Mouse (Mus musculus) ovary, postnatal 14 days (tissue): Measurements from ENCODE around the gene Atxn1.
A peak's percentile ranks its signal among the peaks of the same experiment; 100 is the strongest.

Experiments
- DNase-seq: peaks from one replicate; pipeline ENCODE4 v3.0.0; 2022; ENCODE audit warnings: low spot score

The Atxn1 gene

DNA sequence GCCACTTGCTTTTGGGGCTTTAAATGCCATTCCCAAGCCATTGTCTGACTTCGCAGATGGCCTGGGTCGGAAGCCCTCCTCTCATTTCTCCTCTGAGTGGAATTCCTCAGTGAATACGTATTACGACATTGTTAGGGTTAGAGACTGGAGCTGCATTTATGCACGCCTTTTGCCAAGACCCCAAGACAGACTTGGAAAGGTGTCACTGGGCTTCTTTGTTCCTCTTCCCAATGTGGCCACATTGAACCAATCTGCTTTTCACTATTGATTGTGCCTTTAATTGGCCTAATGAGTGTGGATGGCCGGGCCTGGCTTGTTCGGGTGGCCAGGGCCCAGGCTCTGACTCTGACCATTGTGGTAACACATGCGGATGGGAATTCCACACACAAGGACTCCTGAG is 336.5 kb downstream of the Atxn1 start:
- no peak for DNase-seq

DNA sequence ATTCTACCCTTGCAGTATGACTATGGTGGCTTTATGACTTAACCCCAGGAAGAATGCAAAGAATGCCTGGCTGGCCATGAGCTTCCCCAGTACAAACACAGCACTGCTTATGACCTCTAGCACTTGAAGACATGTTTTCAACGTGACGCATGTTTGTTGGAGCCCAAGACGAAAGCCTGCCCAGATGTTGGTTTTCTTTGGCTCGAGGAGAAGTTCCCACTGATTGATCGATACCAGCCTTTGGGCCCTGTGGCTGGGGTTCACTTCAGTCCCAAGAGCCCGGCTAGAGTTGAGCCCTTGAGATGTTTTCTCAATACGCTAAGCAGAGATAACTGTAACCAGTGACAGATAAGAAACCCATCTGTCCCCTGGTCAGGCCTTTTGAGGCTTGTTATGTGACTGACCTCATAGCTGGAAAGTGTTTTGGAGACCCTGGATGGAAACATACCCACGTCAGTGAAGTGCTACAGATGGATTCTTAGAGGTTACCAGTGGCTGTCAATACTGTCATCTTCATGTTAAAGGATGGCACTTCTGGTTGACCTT is 337.5 kb downstream of the Atxn1 start:
- no peak for DNase-seq

DNA sequence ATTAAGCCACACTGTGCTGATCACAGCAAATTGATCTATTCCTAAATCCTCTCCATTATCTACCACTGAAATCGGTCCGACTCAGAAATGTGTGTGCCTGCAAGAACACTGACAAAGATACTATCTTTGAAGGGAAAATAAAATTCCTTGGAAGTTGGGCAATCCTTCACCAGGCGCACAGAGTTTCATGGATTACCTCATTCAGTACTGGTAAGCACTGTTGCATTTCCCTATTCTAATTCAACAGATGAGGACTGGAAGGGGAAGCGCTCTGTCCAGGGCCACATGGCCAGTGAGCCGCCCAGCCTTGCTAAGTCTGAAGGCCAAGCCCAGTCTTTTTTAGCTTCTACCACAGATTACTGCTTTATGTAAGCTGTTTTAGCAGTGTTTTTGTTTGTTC is 339.1 kb downstream of the Atxn1 start:
- no peak for DNase-seq

DNA sequence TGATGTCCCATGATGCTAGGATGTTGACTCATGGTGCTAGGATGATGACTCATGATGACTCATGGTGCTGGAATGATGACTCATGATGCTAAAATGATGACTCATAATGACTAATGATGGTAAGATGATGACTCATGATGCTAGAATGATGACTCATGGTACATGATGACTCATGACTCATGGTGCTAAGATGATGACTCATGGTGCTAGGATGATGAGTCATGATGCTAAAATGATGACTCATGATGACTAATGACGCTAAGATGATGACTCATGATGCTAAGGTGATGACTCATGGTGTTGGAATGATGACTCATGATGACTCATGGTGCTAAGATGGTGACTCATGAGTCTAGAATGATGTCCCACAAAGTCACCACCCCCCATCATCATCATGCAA is 341.0 kb downstream of the Atxn1 start:
- DNase-seq = no peak

DNA sequence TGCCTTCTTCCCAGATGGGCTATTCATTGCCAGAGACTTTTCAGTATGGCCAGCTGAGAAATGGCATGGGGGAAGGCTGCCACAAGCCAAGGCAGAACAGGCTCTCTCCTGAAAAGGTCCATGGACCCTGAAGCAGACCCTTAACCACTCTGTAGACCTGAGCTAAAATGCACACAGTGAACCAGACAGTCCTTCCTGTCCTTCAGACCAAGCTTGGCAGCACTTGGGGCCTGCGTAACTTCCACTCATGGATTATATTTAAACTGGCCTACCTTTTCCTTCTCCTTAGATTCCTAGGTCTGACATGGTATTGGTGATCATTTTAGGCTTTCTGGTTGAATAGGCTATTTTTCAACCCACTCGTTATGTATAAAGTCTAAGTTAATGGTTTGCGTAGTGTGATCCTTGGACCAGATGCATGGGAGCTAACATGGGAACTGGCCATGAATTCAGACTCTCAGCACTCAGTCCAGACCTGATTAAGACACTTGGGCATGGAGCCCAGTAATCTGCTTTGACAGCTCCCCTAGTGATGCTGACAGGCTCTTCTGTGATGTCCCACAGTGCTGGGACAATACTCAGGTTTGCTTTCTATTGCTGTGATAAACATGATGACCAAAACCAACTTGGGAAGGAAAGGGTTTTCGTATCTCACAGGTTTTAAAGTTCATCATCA is 341.8 kb downstream of the Atxn1 start:
- no peak for DNase-seq

DNA sequence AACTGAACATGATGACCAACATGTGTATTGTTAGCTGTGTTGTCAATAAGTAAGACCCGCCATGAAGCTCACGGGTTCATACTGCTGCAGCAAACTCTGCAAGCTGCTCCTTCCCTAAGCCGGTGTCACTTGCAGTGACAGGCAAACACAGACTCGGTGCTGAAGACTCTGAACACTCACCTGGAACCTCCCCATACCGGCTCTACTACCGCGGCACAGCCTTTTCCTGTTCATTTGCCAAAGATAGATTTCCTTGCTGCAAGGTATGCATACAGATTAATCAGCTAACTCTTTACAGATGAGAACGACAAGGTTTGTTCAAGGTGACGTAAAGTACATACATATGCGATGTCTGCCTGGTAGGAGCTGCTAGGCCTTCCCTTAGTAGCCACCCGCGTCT is 344.1 kb downstream of the Atxn1 start:
- no peak for DNase-seq

DNA sequence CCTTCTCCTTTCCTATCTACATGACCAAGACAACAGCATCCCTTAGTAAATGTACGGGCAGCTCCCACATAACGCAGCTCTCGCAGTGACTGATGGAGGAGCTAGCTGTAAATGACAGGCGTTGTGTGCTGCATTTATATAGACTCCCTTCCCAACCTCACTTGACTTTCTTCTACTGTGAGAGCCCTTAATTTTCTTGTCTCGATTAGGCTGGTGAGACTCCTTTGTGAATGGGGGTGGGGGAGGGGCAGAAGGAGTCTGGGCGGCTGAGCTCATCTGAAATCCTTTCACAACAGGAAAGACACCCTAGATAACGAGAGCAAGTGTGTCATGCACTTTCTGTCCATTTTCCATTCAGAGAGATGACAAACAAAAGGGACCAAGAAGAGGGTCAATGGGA is 344.5 kb downstream of the Atxn1 start:
- no peak for DNase-seq

DNA sequence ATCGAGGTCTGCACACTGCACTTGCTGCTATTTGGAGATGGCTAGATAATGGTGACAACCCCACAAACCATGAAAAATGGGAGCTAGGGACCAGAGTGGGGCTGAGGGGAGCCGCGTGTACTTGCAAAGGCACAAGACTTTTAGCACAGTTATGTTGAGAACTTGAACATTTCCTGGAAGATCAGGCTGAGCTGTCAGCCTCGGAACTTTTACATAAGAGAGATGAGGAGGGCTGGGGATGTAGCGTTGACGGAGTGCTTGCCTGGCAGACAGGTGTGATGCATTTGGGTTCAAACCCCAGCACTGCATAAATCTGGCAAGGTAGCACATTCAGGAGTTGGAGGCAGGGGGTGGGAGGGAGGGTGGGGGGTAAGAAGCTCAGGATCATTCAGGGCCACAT is 346.8 kb downstream of the Atxn1 start:
- DNase-seq = no peak

DNA sequence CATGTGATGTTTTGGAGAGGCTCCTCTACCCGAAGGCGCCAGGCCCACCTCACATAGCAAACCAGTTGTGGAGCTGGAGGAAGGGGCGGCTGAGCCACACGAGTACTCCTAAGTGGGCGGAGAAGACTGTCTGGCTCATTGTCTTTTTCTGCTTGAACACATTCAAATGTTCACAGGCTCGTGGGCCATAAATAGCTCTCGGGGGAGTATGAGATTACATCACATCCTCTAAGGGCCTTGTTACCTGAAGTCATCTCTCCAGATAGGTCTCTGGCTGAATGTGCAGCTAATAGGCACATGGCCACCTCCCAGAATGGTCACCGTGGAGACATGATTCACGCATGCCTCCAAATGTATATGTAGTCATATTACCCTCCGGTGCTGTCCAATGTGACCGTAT is 350.0 kb downstream of the Atxn1 start:
- DNase-seq = no peak

DNA sequence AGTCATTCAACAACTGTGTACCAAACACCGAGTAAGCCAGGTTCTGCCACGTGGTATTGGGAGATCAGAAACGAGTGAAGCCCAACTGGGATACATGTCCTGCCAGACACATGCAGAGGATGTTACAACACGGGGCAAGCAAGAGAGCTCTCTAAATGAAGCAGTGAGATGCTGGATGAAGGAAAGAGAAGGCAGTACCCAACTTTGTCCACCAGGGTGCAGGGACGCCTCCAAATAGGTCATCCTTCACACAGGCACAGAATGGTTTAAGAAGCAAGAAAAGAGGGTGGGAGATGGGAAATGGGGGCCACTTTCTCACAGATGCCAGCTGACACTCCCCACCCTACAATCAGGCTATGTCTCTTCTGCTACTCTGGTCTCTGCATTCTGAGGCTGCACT is 351.5 kb downstream of the Atxn1 start:
- DNase-seq = peak; percentile 41

DNA sequence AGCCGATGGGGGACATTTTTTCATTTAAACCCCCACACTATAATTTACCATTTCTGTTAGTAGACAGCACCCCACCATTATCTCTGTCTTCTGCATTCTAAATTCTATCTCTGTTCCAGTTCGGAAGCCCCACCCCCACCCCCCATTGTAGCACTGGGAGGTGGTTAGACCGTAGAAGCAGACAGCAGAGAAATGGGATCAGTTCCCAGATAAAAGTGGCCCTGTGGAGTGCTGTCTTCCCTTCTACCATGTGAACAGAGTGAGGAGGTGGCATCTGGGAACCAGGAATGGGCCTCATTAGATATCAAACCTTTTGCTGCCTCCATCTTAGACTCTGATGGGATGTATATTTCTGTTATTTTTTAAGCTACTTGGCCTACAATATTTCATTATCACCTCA is 353.3 kb downstream of the Atxn1 start:
- no peak for DNase-seq

DNA sequence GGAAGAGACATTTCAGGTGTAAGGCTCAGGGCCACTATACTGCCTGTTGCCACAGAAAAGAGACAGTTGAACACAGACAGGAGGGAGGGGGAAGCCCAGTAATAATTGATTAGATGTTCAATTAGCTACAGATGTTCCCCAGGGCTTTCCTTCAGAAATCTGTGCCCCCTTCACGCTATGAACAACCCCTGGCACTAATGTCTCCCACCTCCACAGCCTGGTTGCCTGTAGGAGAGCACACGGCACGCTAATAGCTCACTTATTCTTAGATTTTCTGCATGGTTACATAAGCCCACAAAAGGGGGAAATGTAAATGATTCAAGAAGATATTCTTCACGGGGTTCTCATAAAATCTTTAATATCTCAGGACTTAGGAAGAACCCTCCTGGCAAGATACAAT is 355.3 kb downstream of the Atxn1 start:
- DNase-seq = no peak

DNA sequence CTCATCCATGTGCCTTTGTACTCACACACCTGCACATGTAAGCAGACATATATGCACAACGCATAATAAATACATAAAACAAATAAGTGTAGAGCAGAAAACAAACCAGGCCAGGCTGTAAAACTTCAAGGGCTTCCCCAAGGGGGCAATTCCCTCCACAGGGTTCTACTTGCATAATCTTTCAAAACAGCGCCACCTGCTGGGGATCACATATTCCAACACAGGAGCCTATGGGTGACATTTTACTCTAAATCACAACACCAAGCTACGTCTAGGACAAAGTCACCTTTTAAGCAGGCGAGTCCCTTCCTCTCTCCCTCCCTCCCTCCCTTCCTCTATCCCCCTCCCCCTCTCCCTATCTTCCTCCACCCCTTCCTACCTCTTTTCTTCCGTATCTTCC is 356.2 kb downstream of the Atxn1 start:
- no peak for DNase-seq

DNA sequence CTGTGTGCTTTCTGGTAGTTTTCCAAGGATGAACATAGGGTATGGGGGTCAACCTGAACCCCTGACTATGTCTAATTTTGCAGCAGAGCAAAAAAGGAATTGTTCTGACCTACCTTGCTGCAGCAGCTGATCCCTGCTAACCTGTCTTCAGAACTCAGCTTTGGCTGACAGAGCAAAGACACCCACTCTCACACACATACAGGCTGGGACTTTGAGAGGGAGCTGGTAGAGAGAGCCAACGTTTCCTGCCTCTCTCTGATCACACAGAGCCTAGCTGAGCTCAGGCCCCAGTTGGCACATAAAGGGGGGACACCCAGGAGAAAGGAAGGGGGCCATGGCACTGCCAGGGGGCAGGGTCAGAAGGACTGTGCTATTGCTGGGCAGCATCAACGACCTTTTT is 356.9 kb downstream of the Atxn1 start:
- no peak for DNase-seq

DNA sequence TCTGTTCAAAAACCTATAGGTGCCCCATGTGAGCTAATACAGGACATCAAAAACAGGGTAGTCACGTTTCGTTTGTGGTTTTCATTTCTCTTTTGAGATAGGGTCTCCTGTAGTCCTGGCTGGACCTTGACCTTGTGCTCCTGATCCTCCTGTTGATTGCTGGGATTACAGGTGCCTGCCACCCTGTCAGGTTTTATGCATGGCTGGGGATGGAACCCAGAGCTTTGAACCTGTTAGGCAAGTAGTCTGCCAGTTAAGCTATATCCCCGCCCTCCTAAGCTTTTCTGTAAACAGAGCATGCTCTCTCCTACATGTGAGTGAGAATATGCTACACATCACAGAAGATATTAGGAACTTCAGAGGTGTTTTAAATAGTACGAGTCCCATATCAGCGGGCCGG is 361.2 kb downstream of the Atxn1 start:
- DNase-seq = no peak

DNA sequence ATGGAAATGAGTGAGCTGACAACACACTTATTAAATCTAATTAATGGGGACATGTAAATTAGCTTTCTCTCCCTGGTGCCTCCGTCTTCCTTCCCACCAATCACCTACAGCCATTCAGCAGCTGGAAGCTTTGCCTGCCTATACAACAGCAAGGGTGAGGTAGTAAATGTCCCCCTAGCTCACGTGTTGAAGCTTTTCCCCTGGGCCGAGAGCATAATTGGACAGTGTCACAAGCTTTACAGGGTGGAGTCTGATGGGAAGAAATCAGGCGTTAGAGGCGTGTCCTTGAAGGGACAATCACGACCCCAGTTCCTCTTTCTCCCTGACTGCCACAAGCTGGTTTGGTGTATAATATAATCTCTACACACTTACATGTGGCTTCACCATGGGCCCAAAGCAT is 364.4 kb downstream of the Atxn1 start:
- no peak for DNase-seq

DNA sequence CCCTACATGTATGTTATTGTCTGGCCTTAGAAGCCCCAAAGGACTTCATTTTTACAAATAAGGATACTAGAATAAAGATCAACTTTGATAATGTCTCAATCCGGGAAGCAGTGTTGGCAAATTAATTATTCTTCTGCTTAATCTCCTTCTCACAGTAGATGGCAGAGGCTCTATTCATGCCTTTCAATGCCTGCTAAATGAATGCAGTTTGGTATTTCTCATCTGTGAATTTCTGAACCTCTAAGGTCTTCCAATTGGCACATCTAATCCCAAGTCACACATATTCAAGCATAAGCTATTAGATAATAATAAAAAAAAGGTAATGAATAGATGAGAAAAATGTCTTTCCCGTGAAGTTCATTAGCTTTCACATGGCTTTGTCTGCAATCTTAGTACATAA is 365.0 kb downstream of the Atxn1 start:
- no peak for DNase-seq

DNA sequence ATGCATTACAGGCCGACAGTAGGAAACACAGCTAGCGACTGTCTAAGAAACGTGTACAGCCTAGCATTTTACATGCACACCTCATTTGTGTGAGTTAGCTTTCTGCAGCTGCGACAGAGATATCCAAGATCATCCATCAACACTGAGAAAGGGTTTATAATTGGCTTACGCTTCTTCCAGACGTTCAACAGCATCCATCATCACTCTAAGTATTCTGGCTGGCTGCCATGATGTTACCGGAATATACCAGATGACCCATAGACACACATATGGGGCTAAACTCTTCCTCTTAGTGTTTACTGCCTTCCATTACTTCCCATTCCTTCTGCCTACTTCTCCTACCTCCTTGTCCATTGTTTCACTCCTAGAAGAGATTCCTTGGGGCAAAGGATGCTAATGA is 369.4 kb downstream of the Atxn1 start:
- DNase-seq = no peak

DNA sequence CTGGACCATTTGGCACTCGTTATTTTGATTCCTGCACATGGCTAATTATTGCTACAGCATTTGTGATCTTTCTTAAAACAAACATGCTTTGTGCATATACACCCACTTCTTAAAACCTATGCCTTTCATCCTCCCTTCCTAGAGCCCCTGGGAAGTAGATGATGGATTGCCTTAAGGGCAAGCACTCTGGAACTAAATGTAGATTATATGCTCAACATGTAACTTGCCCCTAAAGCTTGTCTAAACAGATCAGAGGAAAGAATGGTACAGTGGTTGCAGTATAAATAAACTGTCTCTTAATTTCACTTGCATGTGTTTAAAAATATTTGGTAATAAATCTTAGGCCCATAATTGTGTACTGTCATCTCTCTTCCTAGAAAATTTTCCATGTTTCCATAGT is 370.9 kb downstream of the Atxn1 start:
- DNase-seq = no peak

DNA sequence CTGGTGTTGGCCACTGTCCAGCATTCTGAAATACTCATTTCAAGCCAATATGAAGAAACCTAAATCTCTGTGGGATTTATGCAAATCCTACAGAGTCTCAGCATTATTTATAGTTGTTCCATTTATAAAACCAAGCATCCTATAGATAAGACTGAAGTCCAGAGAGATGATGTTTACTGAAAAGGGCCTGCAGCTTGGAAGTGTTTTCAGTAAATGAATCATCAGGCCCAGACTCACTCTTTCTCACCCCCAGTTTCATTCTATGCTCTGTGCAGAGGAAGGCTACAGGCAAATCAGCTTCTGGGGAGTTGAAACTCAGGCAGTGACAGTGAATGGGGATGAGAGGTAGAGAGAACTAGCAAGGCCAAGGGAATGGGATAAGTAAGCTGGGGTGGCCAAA is 373.9 kb downstream of the Atxn1 start:
- DNase-seq = no peak

DNA sequence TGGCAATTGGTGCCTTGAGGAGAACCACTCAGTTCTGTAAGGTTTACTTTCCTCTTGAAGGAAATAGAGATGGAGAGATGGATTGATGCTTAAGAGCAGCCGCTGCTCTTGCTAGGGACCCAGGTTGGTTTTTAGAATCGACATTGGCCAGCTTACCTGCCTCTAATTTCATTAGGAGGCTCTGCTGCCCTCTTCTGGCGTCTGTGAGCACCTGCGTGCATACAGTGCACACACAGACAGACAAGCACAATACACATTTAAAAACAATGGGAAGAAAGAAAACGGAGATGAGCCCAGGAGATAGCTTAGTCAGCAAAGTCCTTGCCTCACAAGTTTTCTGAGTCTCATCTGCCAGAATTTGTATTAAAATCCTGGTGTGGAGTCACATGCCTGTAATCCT is 381.7 kb downstream of the Atxn1 start:
- no peak for DNase-seq

DNA sequence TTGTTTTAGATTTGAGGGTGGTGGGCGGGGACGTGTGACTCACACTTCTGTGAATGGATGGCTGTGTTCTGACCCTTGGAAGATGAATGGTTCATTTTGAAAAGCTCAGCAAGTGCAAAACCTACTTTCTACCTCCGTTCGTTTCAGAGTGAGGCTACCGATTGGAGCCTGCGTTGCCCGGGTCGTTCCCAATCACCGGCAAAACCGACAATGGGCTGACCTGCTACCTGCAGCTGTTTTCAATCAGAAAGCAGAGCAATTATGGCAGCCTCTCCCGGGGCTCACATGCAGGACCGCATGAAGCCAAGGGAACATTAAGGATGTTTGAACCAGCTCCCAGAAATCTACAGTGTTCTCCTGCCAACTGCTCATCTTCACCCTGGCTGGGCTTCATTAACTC is 382.5 kb downstream of the Atxn1 start:
- peak; percentile 9 for DNase-seq

DNA sequence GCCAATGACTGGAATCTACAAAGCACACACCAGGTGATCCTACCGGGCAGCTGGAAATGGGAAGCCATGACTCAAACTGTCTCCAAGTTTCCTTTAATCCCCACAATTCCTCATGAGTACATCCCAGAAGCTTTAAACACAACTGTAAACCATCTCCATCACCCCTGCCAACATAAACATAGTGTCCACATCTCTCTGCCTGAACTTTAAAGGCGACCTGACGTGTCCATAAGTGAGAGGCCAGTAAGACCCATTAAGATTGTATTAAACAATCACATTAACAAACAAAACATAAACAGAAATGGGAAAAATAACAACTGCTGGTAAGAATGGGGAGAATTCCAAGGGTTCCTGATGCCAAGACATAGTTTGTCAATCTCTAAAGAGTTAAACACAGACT is 385.1 kb downstream of the Atxn1 start:
- no peak for DNase-seq

DNA sequence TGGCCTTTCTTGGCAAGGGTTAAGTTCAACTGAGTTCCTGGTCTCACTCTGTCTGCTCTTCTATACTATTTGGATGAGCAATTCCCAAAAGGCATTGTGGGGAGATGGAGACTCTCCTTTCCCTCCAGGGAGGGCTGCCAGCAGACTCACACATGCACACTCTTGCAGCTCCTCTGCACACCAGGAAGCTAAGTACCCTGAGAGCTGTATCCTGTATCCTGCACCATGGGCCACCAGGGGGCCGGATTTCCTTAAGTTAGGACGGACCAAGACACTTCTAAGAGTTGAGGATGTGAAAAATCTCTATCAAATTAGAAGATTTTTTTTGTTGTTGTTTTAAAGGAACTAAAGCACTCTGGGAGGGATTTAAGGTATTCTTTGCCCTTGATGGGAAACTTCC is 387.0 kb downstream of the Atxn1 start:
- no peak for DNase-seq

DNA sequence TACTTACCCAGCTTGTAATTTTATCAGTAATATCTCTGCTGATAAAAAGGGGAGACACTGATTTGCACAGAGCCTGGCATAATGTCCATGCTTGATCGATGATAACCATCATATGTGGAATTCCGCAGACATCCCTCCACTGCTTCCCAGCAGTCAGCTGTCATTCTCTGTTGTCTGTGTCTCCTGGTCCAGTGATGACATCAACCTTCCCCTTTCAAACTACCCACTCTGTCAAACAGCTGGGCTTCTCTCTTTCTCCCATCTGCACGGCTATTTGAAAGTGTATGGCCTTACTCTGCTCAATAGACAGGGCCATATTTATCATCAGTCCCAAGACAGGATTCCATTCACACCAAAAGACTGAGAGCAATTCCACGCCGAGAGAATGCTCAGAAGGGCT is 387.4 kb downstream of the Atxn1 start:
- DNase-seq = no peak
